Mouse (Mus musculus): ENCODE measurements around the gene Krt35. TPM values are rescaled to one million over a fixed set of nuclear protein-coding genes. Genes with fewer than 3 reads are reported as not detected.

Gene Krt35
- polyA plus RNA-seq, 1 experiment from 2014 or later = not detected

- no peak overlapping the region for H3K4me2 ChIP-seq (ENCODE audit: low read length)
- WGBS = 56% methylated on average over 1 of the region's 1 CpGs
- no peak for ATAC-seq
Observed at GRCm38 (mm10) chr11:100073873-100074272, 22.2 kb downstream of the Krt35 start.

GRCm38 (mm10) chr11:100067293-100068036 lies 28.6 kb downstream of the Krt35 start:
- ATAC-seq = no peak
- Histone ChIP-seq H3K9me3 (ENCODE audit: control insufficient read depth, low read length) (no peaks in the 10 kb centered on the region), H3K9ac (ENCODE audit: low read depth, low read length) (no peak overlapping the region), H3K4me1 (ENCODE audit: control insufficient read depth, insufficient read depth, low read depth, low read length) (no peaks in the 10 kb centered on the region), H3K36me3 (ENCODE audit: control insufficient read depth, insufficient read depth, low read length) (no peaks in the 10 kb centered on the region), H3K27me3 (replicated peaks; ENCODE audit: control insufficient read depth, insufficient read depth, low read length) (no peaks in the 10 kb centered on the region), H3K4me3 (ENCODE audit: low read length) (no peak overlapping the region), H3K4me2 (ENCODE audit: low read length) (no peak overlapping the region), H3K27ac (ENCODE audit: low read depth, low read length) (no peak overlapping the region)
- WGBS = 80% methylated on average over 17 of the region's 17 CpGs

More at GRCm38 (mm10) chr11:100073873-100074272, 22.2 kb downstream of the Krt35 start:
- H3K9ac ChIP-seq (ENCODE audit: low read depth, low read length) = no peak overlapping the region
- no peak overlapping the region for H3K27ac ChIP-seq (ENCODE audit: low read depth, low read length)
- no peak overlapping the region for H3K4me3 ChIP-seq (ENCODE audit: low read length)
- H3K36me3 ChIP-seq (ENCODE audit: control insufficient read depth, insufficient read depth, low read length) = no peaks in the 10 kb centered on the region
- H3K9me3 ChIP-seq (ENCODE audit: control insufficient read depth, low read length) = no peaks in the 10 kb centered on the region
- no peaks in the 10 kb centered on the region for H3K4me1 ChIP-seq (ENCODE audit: control insufficient read depth, insufficient read depth, low read depth, low read length)
- no peaks in the 10 kb centered on the region for H3K27me3 ChIP-seq (replicated peaks; ENCODE audit: control insufficient read depth, insufficient read depth, low read length)

- H3K36me3 ChIP-seq (ENCODE audit: control insufficient read depth, insufficient read depth, low read length) = no peaks in the 10 kb centered on the region
- no peak overlapping the region for H3K27ac ChIP-seq (ENCODE audit: low read depth, low read length)
- no peaks in the 10 kb centered on the region for H3K4me1 ChIP-seq (ENCODE audit: control insufficient read depth, insufficient read depth, low read depth, low read length)
- H3K9ac ChIP-seq (ENCODE audit: low read depth, low read length) = no peak overlapping the region
- 53% methylated on average over 12 of the region's 12 CpGs for WGBS
- no peaks in the 10 kb centered on the region for H3K9me3 ChIP-seq (ENCODE audit: control insufficient read depth, low read length)
- no peaks in the 10 kb centered on the region for H3K27me3 ChIP-seq (replicated peaks; ENCODE audit: control insufficient read depth, insufficient read depth, low read length)
- H3K4me2 ChIP-seq (ENCODE audit: low read length) = no peak overlapping the region
- ATAC-seq = no peak
- no peak overlapping the region for H3K4me3 ChIP-seq (ENCODE audit: low read length)
Observed at GRCm38 (mm10) chr11:100066236-100067010, 29.6 kb downstream of the Krt35 start.

DNA sequence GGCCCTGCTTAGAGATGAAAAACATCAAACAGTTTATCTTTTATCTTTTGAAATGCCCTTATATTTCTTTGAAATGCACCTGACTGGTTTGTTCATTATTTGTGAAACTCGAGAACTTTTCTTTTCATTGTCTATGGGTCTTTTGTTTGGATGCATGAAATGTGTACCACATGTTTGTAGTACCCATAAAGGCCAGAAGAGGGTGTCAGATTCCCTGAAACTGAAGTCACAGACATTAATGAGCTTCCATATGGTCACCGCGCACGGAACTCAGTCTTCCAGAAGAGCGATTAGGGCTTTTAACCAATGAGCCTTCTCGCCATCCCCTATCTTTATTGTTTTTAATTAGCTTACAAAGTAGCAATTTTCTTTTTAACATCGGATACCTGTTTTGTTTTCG lies 37.2 kb downstream of the Krt35 start:
- Histone ChIP-seq H3K9me3 (ENCODE audit: control insufficient read depth, low read length) (no peaks in the 10 kb centered on the region), H3K4me1 (ENCODE audit: control insufficient read depth, insufficient read depth, low read depth, low read length) (no peaks in the 10 kb centered on the region), H3K4me2 (ENCODE audit: low read length) (no peak overlapping the region), H3K27me3 (replicated peaks; ENCODE audit: control insufficient read depth, insufficient read depth, low read length) (no peaks in the 10 kb centered on the region), H3K9ac (ENCODE audit: low read depth, low read length) (no peak overlapping the region), H3K4me3 (ENCODE audit: low read length) (no peak overlapping the region), H3K27ac (ENCODE audit: low read depth, low read length) (no peak overlapping the region), H3K36me3 (ENCODE audit: control insufficient read depth, insufficient read depth, low read length) (no peaks in the 10 kb centered on the region)
- WGBS = 69% methylated on average over 8 of the region's 8 CpGs
- ATAC-seq = no peak

DNA sequence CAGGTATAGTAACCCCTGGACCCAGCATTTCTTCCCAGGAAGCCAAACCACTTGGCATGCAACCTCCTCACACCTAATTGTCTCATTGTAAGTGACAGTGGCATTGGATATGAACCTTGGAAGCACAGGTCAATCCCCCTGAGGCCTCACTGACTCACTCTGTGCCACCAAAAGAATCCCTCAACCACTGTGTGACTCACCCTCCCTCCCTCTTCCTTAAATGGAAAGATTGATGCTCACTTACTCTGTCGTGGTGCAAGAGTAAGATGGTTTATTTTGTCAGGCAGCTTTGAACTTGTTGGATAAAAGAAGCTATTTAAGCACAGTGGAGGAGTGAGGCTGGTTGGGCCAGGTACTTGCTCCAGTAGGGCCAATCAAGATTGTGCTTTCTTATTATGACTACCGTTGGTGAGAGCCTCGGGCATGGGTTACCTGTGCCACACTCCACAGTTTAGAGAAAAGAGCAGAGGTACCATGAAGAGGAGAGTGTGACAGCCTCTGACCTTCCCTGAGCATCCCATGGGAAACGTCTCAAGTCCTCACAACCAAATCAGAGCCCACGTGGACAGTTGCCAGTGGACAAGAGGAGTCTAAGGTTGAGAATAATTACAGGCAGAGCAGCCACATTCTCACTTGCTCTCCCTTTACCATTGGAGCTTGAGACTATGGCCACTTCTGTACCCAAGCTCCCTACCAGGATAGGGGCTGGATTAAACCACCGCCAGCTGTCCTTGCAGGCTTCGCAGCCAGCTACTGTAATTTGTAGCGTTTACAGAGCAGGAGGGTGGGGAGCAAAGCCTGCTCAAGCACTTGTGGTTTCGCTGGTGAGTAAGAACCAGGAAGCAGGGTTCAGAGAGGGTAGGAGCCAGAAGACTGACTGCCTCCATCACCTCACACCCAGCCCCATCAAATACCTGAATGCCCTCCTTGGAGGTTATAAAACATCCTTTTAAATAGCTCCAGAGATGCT lies 40.1 kb downstream of the Krt35 start:
- H3K9me3 ChIP-seq (ENCODE audit: control insufficient read depth, low read length) = no peaks in the 10 kb centered on the region
- H3K27ac ChIP-seq (ENCODE audit: low read depth, low read length) = no peak overlapping the region
- H3K4me3 ChIP-seq (ENCODE audit: low read length) = no peak overlapping the region
- H3K4me1 ChIP-seq (ENCODE audit: control insufficient read depth, insufficient read depth, low read depth, low read length) = no peaks in the 10 kb centered on the region
- no peak for ATAC-seq
- no peaks in the 10 kb centered on the region for H3K36me3 ChIP-seq (ENCODE audit: control insufficient read depth, insufficient read depth, low read length)
- no peak overlapping the region for H3K4me2 ChIP-seq (ENCODE audit: low read length)
- no peaks in the 10 kb centered on the region for H3K27me3 ChIP-seq (replicated peaks; ENCODE audit: control insufficient read depth, insufficient read depth, low read length)
- WGBS = 79% methylated on average over 9 of the region's 9 CpGs
- no peak overlapping the region for H3K9ac ChIP-seq (ENCODE audit: low read depth, low read length)

DNA sequence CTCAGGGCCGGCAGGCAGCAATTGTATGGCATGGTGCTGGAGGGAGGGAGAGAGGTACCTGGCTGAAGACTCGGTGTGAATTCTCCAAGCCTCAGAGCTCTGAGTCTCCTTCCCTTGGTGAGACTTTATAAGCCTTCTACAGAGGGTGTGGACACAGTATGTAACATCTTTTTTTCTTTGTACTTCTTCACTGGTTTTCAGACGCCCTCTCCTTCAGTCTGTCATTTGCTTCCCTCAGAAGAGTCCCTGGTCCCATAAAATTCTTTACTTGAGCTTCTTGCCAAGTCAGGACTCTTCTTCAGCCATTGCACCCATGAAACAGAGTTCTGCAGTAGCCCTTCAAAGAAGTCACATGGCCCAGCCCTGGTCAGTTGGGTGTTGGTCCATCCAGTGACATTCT lies 45.6 kb downstream of the Krt35 start, which contains the start of gene Krt31:
Gene Krt31, minus strand, starts transcription at position 101 of the 400 bp plus-strand sequence.
- H3K27me3 ChIP-seq (replicated peaks; ENCODE audit: control insufficient read depth, insufficient read depth, low read length) = no peaks in the 10 kb centered on the region
- H3K4me2 ChIP-seq (ENCODE audit: low read length) = no peak within 1 kb of the TSS
- H3K27ac ChIP-seq (ENCODE audit: low read depth, low read length) = no peak within 1 kb of the TSS
- H3K9me3 ChIP-seq (ENCODE audit: control insufficient read depth, low read length) = no peaks in the 10 kb centered on the region
- no peak within 1 kb of the TSS for H3K9ac ChIP-seq (ENCODE audit: low read depth, low read length)
- no peak within 1 kb of the TSS for H3K4me3 ChIP-seq (ENCODE audit: low read length)
- WGBS = 83% methylated on average over 3 of the region's 3 CpGs
- no peaks in the 10 kb centered on the region for H3K36me3 ChIP-seq (ENCODE audit: control insufficient read depth, insufficient read depth, low read length)
- no peak for ATAC-seq
- no peaks in the 10 kb centered on the region for H3K4me1 ChIP-seq (ENCODE audit: control insufficient read depth, insufficient read depth, low read depth, low read length)

DNA sequence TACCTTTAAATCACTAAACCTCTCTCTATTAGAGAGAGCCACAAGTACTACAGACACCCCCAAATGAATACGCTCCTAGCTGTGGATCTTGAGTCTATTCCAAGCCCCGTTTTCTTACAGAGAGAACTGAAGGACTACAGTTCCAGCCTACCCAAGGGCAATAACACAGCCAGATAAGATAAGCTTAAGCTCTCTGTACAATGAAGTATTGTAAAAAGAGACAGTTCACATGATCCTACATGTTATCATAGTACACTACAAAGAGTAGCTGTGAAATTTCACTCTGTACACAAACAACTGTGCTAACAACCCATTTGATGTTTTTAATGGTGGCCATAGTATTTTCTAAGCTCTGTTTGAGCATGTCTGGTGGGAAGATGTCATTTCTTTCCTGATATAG lies 48.8 kb downstream of the Krt35 start:
- 87% methylated on average over 2 of the region's 2 CpGs for WGBS
- H3K27ac ChIP-seq (ENCODE audit: low read depth, low read length) = no peak overlapping the region
- H3K4me2 ChIP-seq (ENCODE audit: low read length) = no peak overlapping the region
- H3K27me3 ChIP-seq (replicated peaks; ENCODE audit: control insufficient read depth, insufficient read depth, low read length) = no peaks in the 10 kb centered on the region
- ATAC-seq = no peak
- no peaks in the 10 kb centered on the region for H3K36me3 ChIP-seq (ENCODE audit: control insufficient read depth, insufficient read depth, low read length)
- H3K4me1 ChIP-seq (ENCODE audit: control insufficient read depth, insufficient read depth, low read depth, low read length) = no peaks in the 10 kb centered on the region
- H3K9ac ChIP-seq (ENCODE audit: low read depth, low read length) = no peak overlapping the region
- H3K9me3 ChIP-seq (ENCODE audit: control insufficient read depth, low read length) = no peaks in the 10 kb centered on the region
- no peak overlapping the region for H3K4me3 ChIP-seq (ENCODE audit: low read length)

GRCm38 (mm10) chr11:100046303-100046866 lies 49.7 kb downstream of the Krt35 start:
- whole genome bisulfite sequencing = 85% methylated on average over 6 of the region's 6 CpGs
- Histone ChIP-seq H3K27ac (ENCODE audit: low read depth, low read length) (no peak overlapping the region), H3K4me3 (ENCODE audit: low read length) (no peak overlapping the region), H3K4me1 (ENCODE audit: control insufficient read depth, insufficient read depth, low read depth, low read length) (no peaks in the 10 kb centered on the region), H3K4me2 (ENCODE audit: low read length) (no peak overlapping the region), H3K9me3 (ENCODE audit: control insufficient read depth, low read length) (no peaks in the 10 kb centered on the region), H3K9ac (ENCODE audit: low read depth, low read length) (no peak overlapping the region), H3K36me3 (ENCODE audit: control insufficient read depth, insufficient read depth, low read length) (no peaks in the 10 kb centered on the region), H3K27me3 (replicated peaks; ENCODE audit: control insufficient read depth, insufficient read depth, low read length) (no peaks in the 10 kb centered on the region)
- no peak for ATAC-seq
